Mouse (Mus musculus): ENCODE data around the gene Olfr902. TPM values are rescaled to one million over a fixed set of nuclear protein-coding genes. Genes with fewer than 3 reads are reported as not detected.

Gene Olfr902
- not detected in 2 replicates for polyA plus RNA-seq (2012)

GRCm38 (mm10) chr9:38447352-38447751 lies at the start of gene Olfr902:
Olfr902 (plus strand) TSS chr9:38447652.

GRCm38 (mm10) chr9:38401398-38401797 lies 46.1 kb upstream of the Olfr902 start, which contains the start of gene Olfr147:
Olfr147 (plus strand) TSS chr9:38401698.

GRCm38 (mm10) chr9:38429155-38429554 lies 18.3 kb upstream of the Olfr902 start, which contains the start of gene Olfr901:
Olfr901 (plus strand) TSS chr9:38429455.

GRCm38 (mm10) chr9:38462844-38463243 lies 15.4 kb downstream of the Olfr902 start, which contains the start of gene Olfr904:
Olfr904 (plus strand) TSS chr9:38463144.

GRCm38 (mm10) chr9:38470807-38471206 lies 23.4 kb downstream of the Olfr902 start, which contains the start of gene Olfr905:
Olfr905 (plus strand) TSS chr9:38471107.

GRCm38 (mm10) chr9:38486785-38487184 lies 39.3 kb downstream of the Olfr902 start, which contains the start of gene Olfr906:
Olfr906 (plus strand) TSS chr9:38487085.

GRCm38 (mm10) chr9:38495501-38495900 lies 48.0 kb downstream of the Olfr902 start, which contains the start of gene Olfr907:
Olfr907 (plus strand) TSS chr9:38495801.

Other genes with a start within 250 kb of the Olfr902 start
- gene Olfr893, start 239.3 kb upstream of the Olfr902 start, polyA plus RNA-seq (2012): not detected in 2 replicates
- not detected in 2 replicates for gene Olfr894, start 229.6 kb upstream of the Olfr902 start, polyA plus RNA-seq (2012)
- not detected in 2 replicates for gene Olfr143, start 194.9 kb upstream of the Olfr902 start, polyA plus RNA-seq (2012)
- not detected in 2 replicates for gene Olfr895, start 179.8 kb upstream of the Olfr902 start, polyA plus RNA-seq (2012)
- not detected in 2 replicates for gene Olfr896-ps1, start 156.5 kb upstream of the Olfr902 start, polyA plus RNA-seq (2012)
- gene Olfr25, start 118.6 kb upstream of the Olfr902 start, polyA plus RNA-seq (2012): 0.02 TPM in 1 of 2 replicates, not detected in the other
- 0.03 and 0.04 TPM in 2 replicates for gene Olfr898, start 99.2 kb upstream of the Olfr902 start, polyA plus RNA-seq (2012)
- not detected in 2 replicates for gene Olfr250, start 80.8 kb upstream of the Olfr902 start, polyA plus RNA-seq (2012)
- gene Olfr251, start 70.6 kb upstream of the Olfr902 start, polyA plus RNA-seq (2012): not detected in 2 replicates
- not detected in 2 replicates for gene Olfr147, start 46.0 kb upstream of the Olfr902 start, polyA plus RNA-seq (2012)
- not detected in 2 replicates for gene Olfr901, start 18.2 kb upstream of the Olfr902 start, polyA plus RNA-seq (2012)
- gene Olfr904, start 15.5 kb downstream of the Olfr902 start, polyA plus RNA-seq (2012): 0.02 TPM in 1 of 2 replicates, not detected in the other
- gene Olfr905, start 23.5 kb downstream of the Olfr902 start, polyA plus RNA-seq (2012): not detected in 2 replicates
- gene Olfr906, start 39.4 kb downstream of the Olfr902 start, polyA plus RNA-seq (2012): not detected in 2 replicates
- not detected in 2 replicates for gene Olfr907, start 48.1 kb downstream of the Olfr902 start, polyA plus RNA-seq (2012)
- gene Olfr911-ps1, start 73.9 kb downstream of the Olfr902 start, polyA plus RNA-seq (2012): not detected in 2 replicates
- not detected in 2 replicates for gene Olfr910, start 90.2 kb downstream of the Olfr902 start, polyA plus RNA-seq (2012)
- gene Olfr912, start 132.5 kb downstream of the Olfr902 start, polyA plus RNA-seq (2012): not detected in 2 replicates
- gene Olfr913, start 145.1 kb downstream of the Olfr902 start, polyA plus RNA-seq (2012): not detected in 2 replicates
- not detected in 2 replicates for gene Olfr914, start 157.4 kb downstream of the Olfr902 start, polyA plus RNA-seq (2012)
- gene Olfr916, start 212.2 kb downstream of the Olfr902 start, polyA plus RNA-seq (2012): not detected in 2 replicates
- gene Olfr917, start 218.2 kb downstream of the Olfr902 start, polyA plus RNA-seq (2012): not detected in 2 replicates
- gene Olfr918, start 226.9 kb downstream of the Olfr902 start, polyA plus RNA-seq (2012): not detected in 2 replicates